Mouse (Mus musculus): ENCODE results near the gene Cryzl1. TPM values are rescaled to one million over a fixed set of nuclear protein-coding genes. Genes with fewer than 3 reads are reported as not detected.

Cryzl1 gene
- 73.6 and 83.6 TPM in 2 replicates for polyA plus RNA-seq (2014; fragmentation: Nextera tagmentation; extraction: Ambion mirVana)

- WGBS, result 1% methylated on average over 46 of the region's 46 CpGs
- H3K4me3 ChIP-seq (ENCODE audit: low read depth, low read length), result peak within 1 kb of the TSS; percentile 94
- ATAC-seq (replicated peaks; ENCODE audit: low FRiP score) (peak; percentile 95), DNase-seq (ENCODE audit: low spot score) (peak; percentile 98)
- peaks cover 6% of the 10 kb centered on the region; the same call in 1 of the 2 replicates for H3K4me1 ChIP-seq (replicated peaks; ENCODE audit: control insufficient read depth, insufficient read depth, low read length)
- H3K36me3 ChIP-seq (ENCODE audit: control insufficient read depth, insufficient read depth, low read length), result no peaks in the 10 kb centered on the region
- no peaks in the 10 kb centered on the region for H3K9me3 ChIP-seq (ENCODE audit: control insufficient read depth, low read length)
- no peaks in the 10 kb centered on the region for H3K27me3 ChIP-seq (ENCODE audit: control insufficient read depth, insufficient read depth, low read length)
- H3K4me2 ChIP-seq (ENCODE audit: low read depth, low read length, severe bottlenecking), result peak within 1 kb of the TSS; percentile 81
- H3K27ac ChIP-seq (ENCODE audit: low read depth, low read length), result peak within 1 kb of the TSS; percentile 92
- H3K9ac ChIP-seq (ENCODE audit: low read length), result peak within 1 kb of the TSS; percentile 91
Observed at GRCm38 (mm10) chr16:91728123-91729065, at the start of gene Cryzl1. TSS of gene Cryzl1 (minus strand) at chr16:91728975.

GRCm38 (mm10) chr16:91772586-91772985 lies 43.8 kb upstream of the Cryzl1 start:
- WGBS, result 93% methylated on average over 7 of the region's 7 CpGs
- Histone ChIP-seq H3K27ac (ENCODE audit: low read depth, low read length) (no peak overlapping the region), H3K4me2 (ENCODE audit: low read depth, low read length, severe bottlenecking) (no peak overlapping the region)

DNA sequence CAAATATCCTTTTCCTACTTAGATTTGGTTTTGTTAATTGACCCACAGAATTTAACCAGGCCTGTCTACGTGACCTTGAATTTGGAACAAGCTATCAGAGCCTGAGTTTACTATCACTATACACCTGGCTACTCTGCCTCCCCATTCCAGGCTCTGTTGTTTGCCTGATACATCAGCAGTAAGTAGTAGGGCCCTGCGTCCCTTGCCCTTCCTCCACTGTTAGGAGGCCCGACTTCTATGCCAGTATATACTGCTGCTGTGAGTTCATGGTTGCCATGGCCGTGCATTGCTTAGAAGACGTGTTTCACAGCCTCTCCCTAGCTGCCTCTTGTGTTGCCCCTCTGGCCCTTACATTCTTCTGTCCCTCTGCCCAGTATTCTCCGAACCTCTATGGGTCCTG lies 42.6 kb upstream of the Cryzl1 start:
- no peak overlapping the region for H3K4me3 ChIP-seq (ENCODE audit: low read depth, low read length)
- H3K27ac ChIP-seq (ENCODE audit: low read depth, low read length), result no peak overlapping the region
- H3K27me3 ChIP-seq (ENCODE audit: control insufficient read depth, insufficient read depth, low read length), result no peaks in the 10 kb centered on the region
- H3K9ac ChIP-seq (ENCODE audit: low read length), result no peak overlapping the region
- ATAC-seq (replicated peaks; ENCODE audit: low FRiP score), result no peak
- DNase-seq (ENCODE audit: low spot score), result peak; percentile 45
- 77% methylated on average over 6 of the region's 6 CpGs for WGBS
- H3K9me3 ChIP-seq (ENCODE audit: control insufficient read depth, low read length), result no peaks in the 10 kb centered on the region
- no peak overlapping the region for H3K4me2 ChIP-seq (ENCODE audit: low read depth, low read length, severe bottlenecking)
- H3K4me1 ChIP-seq (replicated peaks; ENCODE audit: control insufficient read depth, insufficient read depth, low read length), result peaks cover 8% of the 10 kb centered on the region
- no peaks in the 10 kb centered on the region for H3K36me3 ChIP-seq (ENCODE audit: control insufficient read depth, insufficient read depth, low read length)

More at GRCm38 (mm10) chr16:91772586-91772985, 43.8 kb upstream of the Cryzl1 start:
- no peaks in the 10 kb centered on the region for H3K27me3 ChIP-seq (ENCODE audit: control insufficient read depth, insufficient read depth, low read length)
- peaks cover 8% of the 10 kb centered on the region for H3K4me1 ChIP-seq (replicated peaks; ENCODE audit: control insufficient read depth, insufficient read depth, low read length)
- no peak overlapping the region for H3K4me3 ChIP-seq (ENCODE audit: low read depth, low read length)
- ATAC-seq (replicated peaks; ENCODE audit: low FRiP score), result no peak
- peak; percentile 21 for DNase-seq (ENCODE audit: low spot score)
- no peak overlapping the region for H3K9ac ChIP-seq (ENCODE audit: low read length)
- H3K36me3 ChIP-seq (ENCODE audit: control insufficient read depth, insufficient read depth, low read length), result no peaks in the 10 kb centered on the region
- H3K9me3 ChIP-seq (ENCODE audit: control insufficient read depth, low read length), result no peaks in the 10 kb centered on the region

GRCm38 (mm10) chr16:91770662-91771061 lies 41.9 kb upstream of the Cryzl1 start:
- H3K9ac ChIP-seq (ENCODE audit: low read length), result no peak overlapping the region
- DNase-seq (ENCODE audit: low spot score) (peak; percentile 54), ATAC-seq (replicated peaks; ENCODE audit: low FRiP score) (peak; percentile 88)
- H3K4me2 ChIP-seq (ENCODE audit: low read depth, low read length, severe bottlenecking), result no peak overlapping the region
- H3K27ac ChIP-seq (ENCODE audit: low read depth, low read length), result peak overlapping the region; percentile 25; the same call in 1 of the 2 replicates
- H3K9me3 ChIP-seq (ENCODE audit: control insufficient read depth, low read length), result no peaks in the 10 kb centered on the region
- no peaks in the 10 kb centered on the region for H3K36me3 ChIP-seq (ENCODE audit: control insufficient read depth, insufficient read depth, low read length)
- H3K4me1 ChIP-seq (replicated peaks; ENCODE audit: control insufficient read depth, insufficient read depth, low read length), result peaks cover 8% of the 10 kb centered on the region; the same call in 1 of the 2 replicates
- no peak overlapping the region for H3K4me3 ChIP-seq (ENCODE audit: low read depth, low read length)
- 4% methylated on average over 5 of the region's 5 CpGs for WGBS
- no peaks in the 10 kb centered on the region for H3K27me3 ChIP-seq (ENCODE audit: control insufficient read depth, insufficient read depth, low read length)

- no peaks in the 10 kb centered on the region for H3K27me3 ChIP-seq (ENCODE audit: control insufficient read depth, insufficient read depth, low read length)
- no peak overlapping the region for H3K27ac ChIP-seq (ENCODE audit: low read depth, low read length)
- H3K4me2 ChIP-seq (ENCODE audit: low read depth, low read length, severe bottlenecking), result no peak overlapping the region
- no peak overlapping the region for H3K4me3 ChIP-seq (ENCODE audit: low read depth, low read length)
- 83% methylated on average over 5 of the region's 5 CpGs for WGBS
- H3K9ac ChIP-seq (ENCODE audit: low read length), result no peak overlapping the region
- DNase-seq (ENCODE audit: low spot score) (peak; percentile 35), ATAC-seq (replicated peaks; ENCODE audit: low FRiP score) (no peak)
- H3K36me3 ChIP-seq (ENCODE audit: control insufficient read depth, insufficient read depth, low read length), result no peaks in the 10 kb centered on the region
- H3K9me3 ChIP-seq (ENCODE audit: control insufficient read depth, low read length), result no peaks in the 10 kb centered on the region
- peaks cover 8% of the 10 kb centered on the region; the same call in 1 of the 2 replicates for H3K4me1 ChIP-seq (replicated peaks; ENCODE audit: control insufficient read depth, insufficient read depth, low read length)
Observed at GRCm38 (mm10) chr16:91769911-91770310, 41.1 kb upstream of the Cryzl1 start.

DNA sequence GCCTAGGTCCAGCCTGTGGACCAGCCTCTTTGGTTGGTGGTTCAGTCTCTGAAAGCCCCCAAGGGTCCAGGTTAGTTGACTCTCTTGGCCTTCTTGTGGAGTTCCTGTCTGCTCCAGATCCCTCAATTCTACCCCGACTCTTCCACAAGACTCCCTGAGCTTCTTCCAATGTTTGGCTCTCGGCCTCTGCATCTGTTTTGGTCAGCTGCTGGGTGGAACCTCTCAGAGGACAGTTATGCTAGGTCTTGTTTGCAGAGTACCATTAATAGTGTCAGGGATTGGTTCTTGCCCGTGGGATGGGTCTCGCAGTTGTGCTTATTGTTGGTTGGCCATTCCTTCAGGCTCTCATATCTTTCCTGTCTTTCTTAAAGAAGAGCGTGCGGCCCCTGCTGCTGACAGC lies 39.8 kb upstream of the Cryzl1 start:
- Histone ChIP-seq H3K9ac (ENCODE audit: low read length) (no peak overlapping the region), H3K4me2 (ENCODE audit: low read depth, low read length, severe bottlenecking) (no peak overlapping the region), H3K9me3 (ENCODE audit: control insufficient read depth, low read length) (no peaks in the 10 kb centered on the region), H3K27me3 (ENCODE audit: control insufficient read depth, insufficient read depth, low read length) (no peaks in the 10 kb centered on the region), H3K36me3 (ENCODE audit: control insufficient read depth, insufficient read depth, low read length) (no peaks in the 10 kb centered on the region), H3K4me3 (ENCODE audit: low read depth, low read length) (no peak overlapping the region), H3K27ac (ENCODE audit: low read depth, low read length) (no peak overlapping the region), H3K4me1 (replicated peaks; ENCODE audit: control insufficient read depth, insufficient read depth, low read length) (peaks cover 8% of the 10 kb centered on the region; the same call in 1 of the 2 replicates)
- ATAC-seq (replicated peaks; ENCODE audit: low FRiP score), result no peak
- DNase-seq (ENCODE audit: low spot score), result no peak
- whole genome bisulfite sequencing, result 96% methylated on average over 6 of the region's 6 CpGs

DNA sequence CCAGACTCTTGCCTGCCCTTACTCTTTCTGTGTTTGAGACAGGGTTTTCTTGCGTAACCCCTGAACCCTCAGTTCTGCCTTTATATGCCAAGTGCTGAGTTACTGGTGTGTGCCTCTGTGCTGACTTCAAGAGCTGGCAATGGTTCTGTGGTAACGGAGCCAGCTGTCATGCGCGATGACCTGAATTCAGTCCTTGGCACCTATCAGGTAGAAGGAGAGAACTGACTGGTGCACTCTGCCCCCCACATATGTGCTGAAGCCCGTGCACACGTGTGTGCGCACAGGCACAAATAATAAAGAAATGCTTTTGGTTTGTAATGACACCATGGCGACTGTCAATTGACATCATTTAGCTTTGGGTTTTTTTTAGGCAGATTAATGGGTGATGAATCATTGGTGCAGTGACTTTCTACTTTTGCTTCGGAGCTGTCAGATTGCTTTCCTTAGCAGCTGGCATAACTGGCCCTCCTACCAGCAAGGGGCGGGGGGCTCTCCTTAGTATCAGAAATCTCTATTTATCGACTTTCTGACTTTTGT lies 38.5 kb upstream of the Cryzl1 start:
- Histone ChIP-seq H3K9ac (ENCODE audit: low read length) (no peak overlapping the region), H3K4me1 (replicated peaks; ENCODE audit: control insufficient read depth, insufficient read depth, low read length) (peaks cover 8% of the 10 kb centered on the region; the same call in 1 of the 2 replicates), H3K27ac (ENCODE audit: low read depth, low read length) (no peak overlapping the region), H3K27me3 (ENCODE audit: control insufficient read depth, insufficient read depth, low read length) (no peaks in the 10 kb centered on the region), H3K36me3 (ENCODE audit: control insufficient read depth, insufficient read depth, low read length) (no peaks in the 10 kb centered on the region), H3K9me3 (ENCODE audit: control insufficient read depth, low read length) (no peaks in the 10 kb centered on the region), H3K4me3 (ENCODE audit: low read depth, low read length) (no peak overlapping the region), H3K4me2 (ENCODE audit: low read depth, low read length, severe bottlenecking) (no peak overlapping the region)
- DNase-seq (ENCODE audit: low spot score), result peak; percentile 23
- no peak for ATAC-seq (replicated peaks; ENCODE audit: low FRiP score)
- WGBS, result 93% methylated on average over 11 of the region's 11 CpGs

DNA sequence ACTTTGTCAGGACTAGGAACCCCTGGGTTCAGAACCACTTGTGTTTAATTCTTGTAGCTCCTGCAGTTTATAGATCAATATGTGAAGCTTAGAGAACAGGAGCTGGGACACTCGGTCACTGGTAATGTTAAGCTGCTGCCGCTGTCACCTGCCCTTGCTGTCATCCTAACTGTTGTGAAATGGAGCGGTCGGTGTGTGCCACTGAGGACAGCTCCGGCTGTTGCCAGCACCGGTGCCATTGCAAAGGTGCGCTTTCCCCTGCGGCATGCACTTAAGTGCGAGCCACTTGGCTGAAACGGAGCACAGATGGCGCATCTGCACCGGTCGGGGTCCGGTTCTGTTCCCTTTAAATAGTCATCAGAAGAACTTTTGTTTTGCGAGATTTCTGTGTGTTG lies 37.0 kb upstream of the Cryzl1 start:
- DNase-seq (ENCODE audit: low spot score) (peak; percentile 44), ATAC-seq (replicated peaks; ENCODE audit: low FRiP score) (no peak)
- no peak overlapping the region for H3K4me2 ChIP-seq (ENCODE audit: low read depth, low read length, severe bottlenecking)
- no peaks in the 10 kb centered on the region for H3K9me3 ChIP-seq (ENCODE audit: control insufficient read depth, low read length)
- no peak overlapping the region for H3K9ac ChIP-seq (ENCODE audit: low read length)
- WGBS, result 89% methylated on average over 15 of the region's 15 CpGs
- H3K27me3 ChIP-seq (ENCODE audit: control insufficient read depth, insufficient read depth, low read length), result no peaks in the 10 kb centered on the region
- no peak overlapping the region for H3K4me3 ChIP-seq (ENCODE audit: low read depth, low read length)
- H3K27ac ChIP-seq (ENCODE audit: low read depth, low read length), result no peak overlapping the region
- H3K4me1 ChIP-seq (replicated peaks; ENCODE audit: control insufficient read depth, insufficient read depth, low read length), result peaks cover 9% of the 10 kb centered on the region; the same call in 1 of the 2 replicates
- H3K36me3 ChIP-seq (ENCODE audit: control insufficient read depth, insufficient read depth, low read length), result no peaks in the 10 kb centered on the region
